In the genomic region with DNA sequence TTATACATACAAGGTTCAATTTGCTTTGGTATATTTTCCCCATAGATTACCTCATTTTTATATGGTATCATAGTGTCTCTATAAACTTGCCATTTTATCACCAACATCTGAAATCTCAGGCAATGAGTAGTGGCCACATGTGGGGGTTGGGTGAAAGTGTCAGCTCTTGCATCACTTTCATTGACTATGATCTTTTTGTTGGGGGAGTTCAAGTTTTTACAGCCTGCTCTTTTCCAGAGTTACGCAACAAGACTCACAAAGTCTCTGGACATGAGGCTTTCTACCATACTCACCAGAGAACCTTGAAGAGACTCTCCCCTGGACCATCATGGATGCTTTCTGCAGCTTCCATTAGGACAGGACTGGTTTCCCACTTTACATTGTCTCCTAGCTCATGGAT, we compare ENCODE assay signal across 23 mouse cellular contexts.
A peak's percentile ranks its signal among the peaks of the same experiment; 100 is the strongest.
DNase-seq lines count a peak whose midpoint lies in the region; ATAC-seq and TF ChIP-seq lines count a peak whose summit lies in the region.
"Had no signal": no experiment of that assay in that cellular context is flagged by ENCODE, and none has a peak within 500 bp of the region (broad histone marks: within the 10 kb centered on the region; RNA-seq: fewer than 3 reads in every experiment).

No protein-coding gene starts in this region.

- ATAC-seq in liver, postnatal 0 days = no peak
- ATAC-seq: CD4-positive, CD25-positive, alpha-beta regulatory T cell, adult 4 months; forebrain, postnatal 0 days; intestine, embryonic 15.5 days had no signal

- TF ChIP-seq EP300 in liver, postnatal 0 days (IDR thresholded peaks at IDR 0.05; ENCODE audit: low read depth) = no peak

- no peaks in the 10 kb centered on the region for H3K36me3 ChIP-seq in liver, adult 2 months (ENCODE audit: control insufficient read depth, insufficient read depth, low read length)
- H3K36me3 ChIP-seq in liver, postnatal 0 days (replicated peaks; ENCODE audit: insufficient read depth, low read length) = no peaks in the 10 kb centered on the region
- no peaks in the 10 kb centered on the region for H3K36me3 ChIP-seq in C2C12 (ENCODE audit: control insufficient read depth, insufficient read depth)
- H3K36me3 ChIP-seq: embryonic facial prominence, embryonic 15.5 days; forebrain, embryonic 10.5 days; G1E; heart, embryonic 12.5 days; hindbrain, embryonic 10.5 days; intestine, embryonic 15.5 days had no signal

- no peaks in the 10 kb centered on the region for H3K4me1 ChIP-seq in liver, adult 2 months (ENCODE audit: control insufficient read depth, insufficient read depth, low read length)
- H3K4me1 ChIP-seq in liver, postnatal 0 days (ENCODE audit: insufficient read depth) = no peaks in the 10 kb centered on the region
- H3K4me1 ChIP-seq: intestine, embryonic 15.5 days had no signal

- no peak overlapping the region for H3K4me2 ChIP-seq in liver, postnatal 0 days (ENCODE audit: low read depth, low read length)
- H3K4me2 ChIP-seq: embryonic facial prominence, embryonic 15.5 days; heart, embryonic 12.5 days; hindbrain, embryonic 14.5 days; intestine, embryonic 15.5 days had no signal

- no peak overlapping the region for H3K9ac ChIP-seq in liver, adult 2 months (ENCODE audit: low read depth, low read length)
- no peak overlapping the region for H3K9ac ChIP-seq in liver, postnatal 0 days (replicated peaks)
- H3K9ac ChIP-seq: embryonic facial prominence, embryonic 15.5 days; forebrain, postnatal 0 days; heart, embryonic 12.5 days; hindbrain, embryonic 14.5 days; intestine, embryonic 15.5 days had no signal

- 69% methylated on average over 1 of the region's 1 CpGs for WGBS in liver, adult 2 months
- 51% methylated on average over 1 of the region's 1 CpGs for WGBS in liver, postnatal 0 days (ENCODE audit: insufficient replicate concordance)

- no peaks in the 10 kb centered on the region for H3K27me3 ChIP-seq in liver, adult 2 months (ENCODE audit: control insufficient read depth, insufficient read depth, low read length)
- H3K27me3 ChIP-seq in liver, postnatal 0 days (ENCODE audit: insufficient read depth, low read length) = no peaks in the 10 kb centered on the region
- no peaks in the 10 kb centered on the region for H3K27me3 ChIP-seq in C2C12 (ENCODE audit: control insufficient read depth, insufficient read depth, insufficient read length)
- H3K27me3 ChIP-seq: embryonic facial prominence, embryonic 15.5 days; heart, embryonic 12.5 days; intestine, embryonic 15.5 days had no signal

- H3K9me3 ChIP-seq in liver, postnatal 0 days (ENCODE audit: low read length) = no peaks in the 10 kb centered on the region
- H3K9me3 ChIP-seq: embryonic facial prominence, embryonic 15.5 days; forebrain, embryonic 10.5 days; heart, embryonic 12.5 days; hindbrain, embryonic 10.5 days; intestine, embryonic 15.5 days had no signal

- H3K27ac ChIP-seq in liver, adult 2 months (replicated peaks; ENCODE audit: insufficient read depth, low read depth, low read length) = no peak overlapping the region
- H3K27ac ChIP-seq in liver, postnatal 0 days (ENCODE audit: low read depth) = no peak overlapping the region
- H3K27ac ChIP-seq: embryonic facial prominence, embryonic 15.5 days; forebrain, embryonic 10.5 days; hindbrain, embryonic 10.5 days; hindbrain, embryonic 14.5 days; intestine, embryonic 15.5 days had no signal

- TF ChIP-seq POLR2A in liver, adult 2 months (IDR thresholded peaks at IDR 0.05; ENCODE audit: extremely low read depth, insufficient read depth, low read length) = no peak

- H3K79me2 ChIP-seq in liver, adult 2 months (ENCODE audit: control insufficient read depth, insufficient read depth, low read length) = no peaks in the 10 kb centered on the region
- no peaks in the 10 kb centered on the region for H3K79me2 ChIP-seq in C2C12 (ENCODE audit: control insufficient read depth, insufficient read depth)

- TF ChIP-seq CTCF in liver, adult 2 months (IDR thresholded peaks at IDR 0.05; ENCODE audit: low read depth, low read length) = no peak
- no peak for TF ChIP-seq CTCF in liver, postnatal 0 days (IDR thresholded peaks at IDR 0.05; ENCODE audit: low read depth)
- TF ChIP-seq CTCF in C2C12 (IDR thresholded peaks at IDR 0.05; ENCODE audit: control insufficient read depth, insufficient read depth, insufficient read length) = no peak

- peak; percentile 9 for DNase-seq in liver, adult 2 months (ENCODE audit: extremely low read depth, low read depth, low spot score)
- no peak for DNase-seq in liver, postnatal 0 days
- DNase-seq in NIH3T3 (ENCODE audit: low read depth) = peak; percentile 50
- peak; percentile 63 for DNase-seq in lung, postnatal 36 days
- no peak for DNase-seq in urinary bladder, postnatal 14 days (ENCODE audit: low spot score)
- no peak for DNase-seq in right cerebral cortex, adult 18-20 months
- DNase-seq: adrenal gland, adult 8-10 months; cerebellum, adult 11 months; cerebellum, adult 8-10 months; cerebellum, postnatal 14 days; embryo, embryonic 11 days; forebrain, postnatal 0 days; gastrocnemius, postnatal 14 days had no signal

- no peak overlapping the region for H3K4me3 ChIP-seq in liver, adult 2 months (ENCODE audit: insufficient read depth, low read depth, low read length)
- no peak overlapping the region for H3K4me3 ChIP-seq in liver, postnatal 0 days (ENCODE audit: low read depth, low read length)
- no peak overlapping the region for H3K4me3 ChIP-seq in C2C12 (ENCODE audit: insufficient read depth, poor library complexity, severe bottlenecking)
- H3K4me3 ChIP-seq: embryonic facial prominence, embryonic 15.5 days; erythroblast, embryonic 14.5 days; forebrain, embryonic 10.5 days; heart, embryonic 12.5 days; hindbrain, embryonic 10.5 days; intestine, embryonic 15.5 days had no signal

- H3K79me3 ChIP-seq in C2C12 (ENCODE audit: low read depth) = no peaks in the 10 kb centered on the region

- no peak overlapping the region for H3ac ChIP-seq in C2C12 (ENCODE audit: control insufficient read depth, insufficient read length, low read depth)

TF ChIP-seq in C2C12, 6 proteins besides CTCF, POLR2A, EP300 and RAD21:
- peak; percentile 58 for TF ChIP-seq CEBPB (IDR thresholded peaks at IDR 0.05; ENCODE audit: low read depth)
- no peak for TF ChIP-seq FOSL1 (IDR thresholded peaks at IDR 0.05; ENCODE audit: insufficient read depth, low read length, poor library complexity, severe bottlenecking)

Comparison
In these comparisons a context has a peak if more than half of its experiments do, and no peak if none do; other contexts are left out.
1. DNase-seq: peak in liver, adult 2 months (single experiment), NIH3T3 (single experiment) and lung, postnatal 36 days (single experiment); none in liver, postnatal 0 days (single experiment), urinary bladder, postnatal 14 days (single experiment) and right cerebral cortex, adult 18-20 months (single experiment).